Mouse (Mus musculus): Measurements from ENCODE around the gene Krt18. TPM values are rescaled to one million over a fixed set of nuclear protein-coding genes. Genes with fewer than 3 reads are reported as not detected.

The Krt18 gene
- polyA plus RNA-seq, 2 experiments, result 7.6 to 22.3 TPM

GRCm38 (mm10) chr15:102051920-102052683 is 24.1 kb downstream of the Krt18 start:
- Histone ChIP-seq H3K4me1 (ENCODE audit: control insufficient read depth, insufficient read depth, low read length) (no peaks in the 10 kb centered on the region), H3K9me3 (ENCODE audit: control insufficient read depth, low read length) (no peaks in the 10 kb centered on the region), H3K27ac (replicated peaks; ENCODE audit: low read depth, low read length) (no peak overlapping the region; the same call in 1 of the 2 replicates), H3K4me3 (replicated peaks; ENCODE audit: low read length) (peak overlapping the region; percentile 46), H3K27me3 (ENCODE audit: control insufficient read depth, insufficient read depth, low read length) (no peaks in the 10 kb centered on the region), H3K4me2 (replicated peaks; ENCODE audit: low read depth, low read length, severe bottlenecking) (peak overlapping the region; percentile 75), H3K9ac (ENCODE audit: low read depth, low read length, severe bottlenecking) (peak overlapping the region; percentile 60), H3K36me3 (ENCODE audit: control insufficient read depth, insufficient read depth, low read length) (no peaks in the 10 kb centered on the region)
- 2% methylated on average over 19 of the region's 33 CpGs for WGBS
- DNase-seq (ENCODE audit: low spot score) (peak; percentile 68), ATAC-seq (ENCODE audit: low FRiP score, low read depth) (peak; percentile 81)
- TF ChIP-seq POLR2A (IDR thresholded peaks at IDR 0.05; ENCODE audit: borderline replicate concordance, extremely low read depth, insufficient read depth, insufficient read length), result 0 out of 2 replicates have a peak, but pooled peaks have one; percentile 51

- no peak overlapping the region for H3K9ac ChIP-seq (ENCODE audit: low read depth, low read length, severe bottlenecking)
- ATAC-seq (ENCODE audit: low FRiP score, low read depth) (no peak), DNase-seq (ENCODE audit: low spot score) (no peak)
- H3K9me3 ChIP-seq (ENCODE audit: control insufficient read depth, low read length), result no peaks in the 10 kb centered on the region
- WGBS, result 90% methylated on average over 15 of the region's 15 CpGs
- TF ChIP-seq POLR2A (IDR thresholded peaks at IDR 0.05; ENCODE audit: borderline replicate concordance, extremely low read depth, insufficient read depth, insufficient read length), result no peak
- no peaks in the 10 kb centered on the region for H3K27me3 ChIP-seq (ENCODE audit: control insufficient read depth, insufficient read depth, low read length)
- no peak overlapping the region for H3K4me2 ChIP-seq (replicated peaks; ENCODE audit: low read depth, low read length, severe bottlenecking)
- H3K36me3 ChIP-seq (ENCODE audit: control insufficient read depth, insufficient read depth, low read length), result no peaks in the 10 kb centered on the region
- no peaks in the 10 kb centered on the region for H3K4me1 ChIP-seq (ENCODE audit: control insufficient read depth, insufficient read depth, low read length)
- H3K4me3 ChIP-seq (replicated peaks; ENCODE audit: low read length), result no peak overlapping the region
- H3K27ac ChIP-seq (replicated peaks; ENCODE audit: low read depth, low read length), result no peak overlapping the region
Observed at GRCm38 (mm10) chr15:102056495-102057174, 28.7 kb downstream of the Krt18 start.

- H3K36me3 ChIP-seq (ENCODE audit: control insufficient read depth, insufficient read depth, low read length), result no peaks in the 10 kb centered on the region
- WGBS, result 7% methylated on average over 20 of the region's 20 CpGs
- no peak overlapping the region for H3K9ac ChIP-seq (ENCODE audit: low read depth, low read length, severe bottlenecking)
- no peaks in the 10 kb centered on the region for H3K27me3 ChIP-seq (ENCODE audit: control insufficient read depth, insufficient read depth, low read length)
- ATAC-seq (ENCODE audit: low FRiP score, low read depth), result peak; percentile 85
- no peak for TF ChIP-seq POLR2A (IDR thresholded peaks at IDR 0.05; ENCODE audit: borderline replicate concordance, extremely low read depth, insufficient read depth, insufficient read length)
- H3K4me2 ChIP-seq (replicated peaks; ENCODE audit: low read depth, low read length, severe bottlenecking), result no peak overlapping the region
- H3K4me3 ChIP-seq (replicated peaks; ENCODE audit: low read length), result no peak overlapping the region
- no peaks in the 10 kb centered on the region for H3K4me1 ChIP-seq (ENCODE audit: control insufficient read depth, insufficient read depth, low read length)
- H3K27ac ChIP-seq (replicated peaks; ENCODE audit: low read depth, low read length), result no peak overlapping the region
- no peaks in the 10 kb centered on the region for H3K9me3 ChIP-seq (ENCODE audit: control insufficient read depth, low read length)
- peak; percentile 98 for DNase-seq (ENCODE audit: low spot score)
Observed at GRCm38 (mm10) chr15:102065661-102066325, 37.8 kb downstream of the Krt18 start.

- Histone ChIP-seq H3K27me3 (ENCODE audit: control insufficient read depth, insufficient read depth, low read length) (no peaks in the 10 kb centered on the region), H3K27ac (replicated peaks; ENCODE audit: low read depth, low read length) (no peak overlapping the region), H3K9ac (ENCODE audit: low read depth, low read length, severe bottlenecking) (no peak overlapping the region), H3K9me3 (ENCODE audit: control insufficient read depth, low read length) (no peaks in the 10 kb centered on the region), H3K4me2 (replicated peaks; ENCODE audit: low read depth, low read length, severe bottlenecking) (no peak overlapping the region), H3K4me1 (ENCODE audit: control insufficient read depth, insufficient read depth, low read length) (peaks cover 10% of the 10 kb centered on the region; the same call in 1 of the 2 replicates), H3K4me3 (replicated peaks; ENCODE audit: low read length) (no peak overlapping the region), H3K36me3 (ENCODE audit: control insufficient read depth, insufficient read depth, low read length) (no peaks in the 10 kb centered on the region)
- ATAC-seq (ENCODE audit: low FRiP score, low read depth) (no peak), DNase-seq (ENCODE audit: low spot score) (no peak)
- 73% methylated on average over 13 of the region's 13 CpGs for WGBS
- TF ChIP-seq POLR2A (IDR thresholded peaks at IDR 0.05; ENCODE audit: borderline replicate concordance, extremely low read depth, insufficient read depth, insufficient read length), result no peak
Observed at GRCm38 (mm10) chr15:102070476-102071467, 42.8 kb downstream of the Krt18 start.

Measured in limb, embryonic 14.5 days (tissue).